ENCODE assay signal across 8 mouse cellular contexts in the genomic region with DNA sequence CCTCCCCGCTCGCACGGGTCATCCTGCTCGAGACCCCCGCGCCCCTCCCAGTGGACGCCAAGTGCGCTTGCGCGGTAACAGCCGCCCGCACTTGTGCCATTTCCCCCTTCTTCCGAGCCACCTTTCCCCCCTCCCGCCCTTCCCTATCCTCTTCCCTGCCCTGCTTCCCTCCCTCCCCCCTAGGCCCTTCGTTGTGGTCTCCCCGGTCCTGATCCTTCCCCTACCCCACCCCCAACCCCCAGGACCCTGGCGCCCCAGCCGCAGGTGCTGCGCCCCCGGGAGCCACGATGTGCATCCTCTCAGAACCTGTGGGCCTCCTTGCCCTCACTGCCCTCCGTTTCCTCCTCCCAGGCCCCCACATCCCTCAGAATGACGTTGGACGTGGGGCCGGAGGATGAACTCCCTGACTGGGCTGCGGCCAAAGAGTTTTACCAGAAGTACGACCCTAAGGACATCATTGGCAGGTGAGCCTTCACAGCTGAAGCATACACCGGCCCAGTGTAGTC. TPM values are rescaled to one million over a fixed set of nuclear protein-coding genes. Genes with fewer than 3 reads are reported as not detected.
DNase-seq lines count a peak whose midpoint lies in the region; ATAC-seq and TF ChIP-seq lines count a peak whose summit lies in the region.

No protein-coding gene starts in this region.

- H3K4me2 ChIP-seq in neural tube, embryonic 14.5 days (ENCODE audit: low read depth, low read length) = peak overlapping the region; percentile 87

- POLR2A ChIA-PET in Patski (lab: Charles Lee) = no interaction called here

- no peaks in the 10 kb centered on the region for H3K9me3 ChIP-seq in erythroblast, embryonic 14.5 days (ENCODE audit: control insufficient read depth, low read length)
- H3K9me3 ChIP-seq in neural tube, embryonic 14.5 days (ENCODE audit: control insufficient read depth, low read length) = no peaks in the 10 kb centered on the region

- intact Hi-C loops in left cerebral cortex, adult 2 months (cut with DNase I) = no loop called here

- peaks cover 29% of the 10 kb centered on the region for H3K4me1 ChIP-seq in erythroblast, embryonic 14.5 days (ENCODE audit: control insufficient read depth)
- H3K4me1 ChIP-seq in neural tube, embryonic 14.5 days (ENCODE audit: control insufficient read depth, insufficient read depth, low read length) = peaks cover 17% of the 10 kb centered on the region

- no peaks in the 10 kb centered on the region for H3K27me3 ChIP-seq in Patski
- no peaks in the 10 kb centered on the region for H3K27me3 ChIP-seq in erythroblast, embryonic 14.5 days (ENCODE audit: control insufficient read depth)
- H3K27me3 ChIP-seq in neural tube, embryonic 14.5 days (ENCODE audit: control insufficient read depth, insufficient read depth, low read length) = no peaks in the 10 kb centered on the region

- peak; percentile 15 for ATAC-seq in Patski
- ATAC-seq in neural tube, embryonic 14.5 days (ENCODE audit: low read depth) = peak; percentile 69; the same call in 1 of the 2 replicates
- ATAC-seq in erythroid progenitor cell, adult 5-6 weeks (replicated peaks; ENCODE audit: low FRiP score, poor library complexity, severe bottlenecking) = no peak

- H3K27ac ChIP-seq in left cerebral cortex, adult 2 months = peak overlapping the region; percentile 50
- peak overlapping the region; percentile 60 for H3K27ac ChIP-seq in neural tube, embryonic 14.5 days (ENCODE audit: low read depth, low read length)

- H3K4me3 ChIP-seq in left cerebral cortex, adult 2 months = peak overlapping the region; percentile 87
- peak overlapping the region; percentile 84 for H3K4me3 ChIP-seq in erythroblast, embryonic 14.5 days (replicated peaks)
- peak overlapping the region; percentile 63 for H3K4me3 ChIP-seq in neural tube, embryonic 14.5 days (ENCODE audit: low read depth, low read length)

- H3K9ac ChIP-seq in neural tube, embryonic 14.5 days (replicated peaks; ENCODE audit: low read depth, low read length) = peak overlapping the region; percentile 61

- in situ Hi-C loops in Patski (cut with MboI; ENCODE audit: low pct_unique_long_range_greater_than_20kb) = no loop called here

- CTCF ChIA-PET in Patski (lab: Charles Lee) = no interaction called here

- under 1% methylated on average over 27 of the region's 28 CpGs for WGBS in neural tube, embryonic 14.5 days

- TF ChIP-seq CTCF in left cerebral cortex, adult 2 months (IDR thresholded peaks at IDR 0.05) = no peak
- TF ChIP-seq CTCF in Patski (IDR thresholded peaks at IDR 0.05) = no peak

- H3K36me3 ChIP-seq in erythroblast, embryonic 14.5 days (ENCODE audit: control insufficient read depth) = peaks cover 38% of the 10 kb centered on the region
- H3K36me3 ChIP-seq in neural tube, embryonic 14.5 days (ENCODE audit: control insufficient read depth, insufficient read depth, low read length) = peaks cover 5% of the 10 kb centered on the region; the same call in 1 of the 2 replicates

- DNase-seq in left cerebral cortex, adult 2 months (ENCODE audit: extremely low spot score in 1 of 2, low spot score in 2 of 2) = no peak
- no peak for DNase-seq in left cerebral cortex, adult 18-20 months (ENCODE audit: low spot score in 2 of 2)
- no peak for DNase-seq in Patski (ENCODE audit: low read depth, low spot score)
- DNase-seq in kidney, postnatal 4 days = peak; percentile 31 to 38
- no peak for DNase-seq in right cerebral cortex, adult 18-20 months

RNA-seq across cellular contexts. Expression of a gene that starts 0.4 kb away (rescaled TPM):
- total RNA-seq in left cerebral cortex, adult 2 months (2021) = 10 to 100 TPM; 78.1 to 79.8 TPM
- 10 to 100 TPM; 70.6 to 81.2 TPM for total RNA-seq in left cerebral cortex, adult 18-20 months (2021)
- polyA plus RNA-seq in Patski (2021) = 48.6 TPM
- polyA plus RNA-seq in erythroblast, embryonic 14.5 days (2012) = 5.4 and 7.7 TPM in 2 replicates
- polyA plus RNA-seq in neural tube, embryonic 14.5 days (2014; fragmentation: Nextera tagmentation; extraction: Ambion mirVana) = 62.1 and 69.6 TPM in 2 replicates
- total RNA-seq in erythroid progenitor cell, adult 5-6 weeks (2015; ENCODE audit: low replicate concordance) = 58.7 and 76.0 TPM in 2 replicates
- 27.9 and 44.7 TPM in 2 replicates for total RNA-seq in erythroid progenitor cell, adult 5-6 weeks (2017; ENCODE audit: low replicate concordance)

RNA-seq across cellular contexts. Expression of a gene that starts 12.4 kb away (rescaled TPM):
- 1 to 10 TPM in 1 of 2 experiments, under 1 TPM in 1; 0.50 to 1.0 TPM for total RNA-seq in left cerebral cortex, adult 2 months (2021)
- 1 to 10 TPM in 1 of 2 experiments, not detected in 1; 1.0 TPM for total RNA-seq in left cerebral cortex, adult 18-20 months (2021)
- not detected for polyA plus RNA-seq in Patski (2021)
- 0.61 and 0.75 TPM in 2 replicates for polyA plus RNA-seq in erythroblast, embryonic 14.5 days (2012)
- 7.2 TPM in 2 replicates for polyA plus RNA-seq in neural tube, embryonic 14.5 days (2014; fragmentation: Nextera tagmentation; extraction: Ambion mirVana)
- 6.5 TPM in 1 of 2 replicates, not detected in the other for total RNA-seq in erythroid progenitor cell, adult 5-6 weeks (2015; ENCODE audit: low replicate concordance)
- 1.3 TPM in 1 of 2 replicates, not detected in the other for total RNA-seq in erythroid progenitor cell, adult 5-6 weeks (2017; ENCODE audit: low replicate concordance)

RNA-seq across cellular contexts. Expression of a gene that starts 14.8 kb away (rescaled TPM):
- 10 to 100 TPM in 1 of 2 experiments, 1 to 10 TPM in 1; 9.4 to 10.8 TPM for total RNA-seq in left cerebral cortex, adult 2 months (2021)
- 1 to 10 TPM; 7.5 to 8.9 TPM for total RNA-seq in left cerebral cortex, adult 18-20 months (2021)
- polyA plus RNA-seq in Patski (2021) = 22.0 TPM
- polyA plus RNA-seq in erythroblast, embryonic 14.5 days (2012) = 7.1 and 8.9 TPM in 2 replicates
- polyA plus RNA-seq in neural tube, embryonic 14.5 days (2014; fragmentation: Nextera tagmentation; extraction: Ambion mirVana) = 7.8 and 10.6 TPM in 2 replicates
- 21.8 and 32.1 TPM in 2 replicates for total RNA-seq in erythroid progenitor cell, adult 5-6 weeks (2015; ENCODE audit: low replicate concordance)
- total RNA-seq in erythroid progenitor cell, adult 5-6 weeks (2017; ENCODE audit: low replicate concordance) = 26.7 and 41.9 TPM in 2 replicates

RNA-seq across cellular contexts. Expression of a gene that starts 15.0 kb away (rescaled TPM):
- 10 to 100 TPM; 78.8 to 79.6 TPM for total RNA-seq in left cerebral cortex, adult 2 months (2021)
- 10 to 100 TPM; 63.6 to 73.4 TPM for total RNA-seq in left cerebral cortex, adult 18-20 months (2021)
- 42.7 TPM for polyA plus RNA-seq in Patski (2021)
- polyA plus RNA-seq in erythroblast, embryonic 14.5 days (2012) = 4.4 and 5.0 TPM in 2 replicates
- 31.2 and 39.6 TPM in 2 replicates for polyA plus RNA-seq in neural tube, embryonic 14.5 days (2014; fragmentation: Nextera tagmentation; extraction: Ambion mirVana)
- 22.0 and 49.9 TPM in 2 replicates for total RNA-seq in erythroid progenitor cell, adult 5-6 weeks (2015; ENCODE audit: low replicate concordance)
- total RNA-seq in erythroid progenitor cell, adult 5-6 weeks (2017; ENCODE audit: low replicate concordance) = 60.3 and 108 TPM in 2 replicates

RNA-seq across cellular contexts. Expression of a gene that starts 42.0 kb away (rescaled TPM):
- total RNA-seq in left cerebral cortex, adult 2 months (2021) = 10 to 100 TPM; 24.5 to 26.2 TPM
- 10 to 100 TPM; 23.1 to 24.0 TPM for total RNA-seq in left cerebral cortex, adult 18-20 months (2021)
- polyA plus RNA-seq in Patski (2021) = 20.6 TPM
- 0.11 and 0.15 TPM in 2 replicates for polyA plus RNA-seq in erythroblast, embryonic 14.5 days (2012)
- polyA plus RNA-seq in neural tube, embryonic 14.5 days (2014; fragmentation: Nextera tagmentation; extraction: Ambion mirVana) = 20.4 and 25.3 TPM in 2 replicates
- total RNA-seq in erythroid progenitor cell, adult 5-6 weeks (2015; ENCODE audit: low replicate concordance) = 2.2 and 5.4 TPM in 2 replicates
- total RNA-seq in erythroid progenitor cell, adult 5-6 weeks (2017; ENCODE audit: low replicate concordance) = 0.38 and 1.3 TPM in 2 replicates

Comparison
In these comparisons a context has a peak if more than half of its experiments do, and no peak if none do; other contexts are left out.
1. DNase-seq: peak in kidney, postnatal 4 days (2 of 2); none in left cerebral cortex, adult 2 months (0 of 2), left cerebral cortex, adult 18-20 months (0 of 2), Patski (single experiment) and right cerebral cortex, adult 18-20 months (single experiment).
2. Peak in every context shown above with its lines, with median percentiles within 50 percentile points of each other: H3K4me3 ChIP-seq.